Mouse (Mus musculus): ENCODE data around the gene Antxr2.
A peak's percentile ranks its signal among the peaks of the same experiment; 100 is the strongest.

Gene Antxr2

GRCm38 (mm10) chr5:97835418-97835817 lies 195.4 kb downstream of the Antxr2 start:
- peak; percentile 21 for DNase-seq (ENCODE audit: low spot score)

GRCm38 (mm10) chr5:97834770-97835169 lies 196.1 kb downstream of the Antxr2 start:
- peak; percentile 14 for DNase-seq (ENCODE audit: low spot score)
